Mouse (Mus musculus): Measurements from ENCODE around the gene Maml1.

DNA sequence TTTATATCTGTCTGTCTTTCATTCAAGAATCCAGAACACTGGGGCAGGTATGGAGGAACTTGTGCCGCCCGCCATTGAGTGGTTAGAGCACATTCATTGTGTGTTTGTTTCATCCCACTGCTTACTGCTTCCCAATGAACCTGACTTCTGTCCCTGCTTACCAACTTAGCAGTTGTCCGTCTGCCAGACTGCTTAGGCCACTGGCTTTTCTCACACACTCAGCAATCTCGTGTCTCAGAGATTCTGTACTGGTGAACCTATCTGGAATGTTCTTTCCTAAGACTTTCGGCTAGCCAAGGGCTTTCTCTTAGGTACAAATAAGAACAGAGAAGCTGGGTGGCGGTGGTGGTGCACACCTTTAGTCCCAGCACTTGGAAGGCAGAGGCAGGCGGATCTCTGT lies 6.4 kb downstream of the Maml1 start:
- no peak for TF ChIP-seq CTCF (IDR thresholded peaks at IDR 0.05; ENCODE audit: extremely low read depth, insufficient read depth, low read length)
- no peak for TF ChIP-seq POLR2A (IDR thresholded peaks at IDR 0.05; ENCODE audit: extremely low read depth, insufficient read depth, low read length)

Data from cortical plate, adult 2 months (tissue).